Mouse (Mus musculus) T-helper 1 cell (primary cell): Measurements from ENCODE around the gene Clec4f.

Experiments
- in situ Hi-C: fragments of 300-600 bp; cut with MboI, MseI; formaldehyde crosslinking; loops from one replicate; pipeline ENCODE4 v1.15.1; 2025; ENCODE audit warnings: high pct_unique_total_duplicates

Gene Clec4f

DNA sequence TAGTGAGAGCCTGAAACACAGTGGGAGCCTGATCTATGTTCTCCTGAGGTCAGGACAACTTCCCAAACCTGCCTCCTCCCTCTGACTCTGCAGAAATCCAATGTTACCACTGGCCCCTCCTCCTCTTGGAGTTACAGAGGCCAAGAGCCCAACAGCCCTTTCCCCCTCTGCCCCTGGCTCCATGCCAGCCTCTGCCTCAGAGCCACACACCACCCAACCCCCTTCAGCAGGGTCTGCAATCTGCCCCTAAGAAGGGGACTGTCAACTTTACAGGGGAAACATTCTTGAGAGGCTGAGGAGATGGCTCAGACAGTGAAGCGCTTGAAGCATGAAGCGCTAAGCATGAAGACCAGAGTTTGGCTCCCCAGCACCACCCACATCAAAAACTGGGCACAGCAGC lies at the start of gene Clec4f:
TSS of gene Clec4f (minus strand) at position 101 of the 400 bp plus-strand sequence.
- in situ Hi-C loops, result no loop called here

- in situ Hi-C loops, result no loop called here
These were observed 48.7 kb upstream of the Clec4f start for GRCm38 (mm10) chr6:83704701-83705100.

DNA sequence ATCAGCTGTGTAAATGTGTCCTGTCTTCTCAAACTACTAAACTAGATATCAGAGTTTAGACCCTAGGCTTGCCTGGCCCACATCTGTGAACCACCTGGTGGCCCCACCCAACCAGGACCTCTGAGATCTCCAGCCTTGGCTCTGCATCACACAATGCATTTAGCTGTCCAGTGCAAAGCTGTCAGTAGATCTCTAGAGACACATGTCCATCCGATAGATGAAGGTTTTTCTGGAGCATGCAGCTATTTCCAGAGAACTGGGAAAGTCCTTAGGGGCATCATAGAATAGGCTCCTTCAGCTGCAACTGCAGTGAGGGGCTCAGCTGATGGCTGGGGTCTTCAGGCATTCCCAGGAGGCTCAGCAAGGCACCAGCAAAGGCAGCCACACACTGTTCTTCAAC lies 48.3 kb upstream of the Clec4f start:
- in situ Hi-C loops, result no loop called here

DNA sequence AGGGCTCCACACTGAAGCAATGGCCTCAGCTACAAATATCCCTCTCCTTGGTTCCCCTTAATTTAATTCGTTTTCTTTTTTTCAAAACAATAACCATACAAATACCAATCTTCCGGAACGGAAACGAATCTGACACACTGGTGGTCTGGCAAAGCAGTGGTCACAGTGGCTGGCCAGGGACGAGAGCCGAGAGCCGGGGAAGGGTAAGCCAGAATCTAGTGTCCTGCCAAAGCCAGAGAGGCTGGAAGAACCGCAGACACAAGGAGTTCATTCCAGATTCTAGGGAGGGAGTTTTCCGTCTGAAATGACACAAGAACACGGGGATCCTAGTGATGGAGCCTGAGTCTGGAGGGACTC lies 47.7 kb upstream of the Clec4f start:
- in situ Hi-C loops, result no loop called here

DNA sequence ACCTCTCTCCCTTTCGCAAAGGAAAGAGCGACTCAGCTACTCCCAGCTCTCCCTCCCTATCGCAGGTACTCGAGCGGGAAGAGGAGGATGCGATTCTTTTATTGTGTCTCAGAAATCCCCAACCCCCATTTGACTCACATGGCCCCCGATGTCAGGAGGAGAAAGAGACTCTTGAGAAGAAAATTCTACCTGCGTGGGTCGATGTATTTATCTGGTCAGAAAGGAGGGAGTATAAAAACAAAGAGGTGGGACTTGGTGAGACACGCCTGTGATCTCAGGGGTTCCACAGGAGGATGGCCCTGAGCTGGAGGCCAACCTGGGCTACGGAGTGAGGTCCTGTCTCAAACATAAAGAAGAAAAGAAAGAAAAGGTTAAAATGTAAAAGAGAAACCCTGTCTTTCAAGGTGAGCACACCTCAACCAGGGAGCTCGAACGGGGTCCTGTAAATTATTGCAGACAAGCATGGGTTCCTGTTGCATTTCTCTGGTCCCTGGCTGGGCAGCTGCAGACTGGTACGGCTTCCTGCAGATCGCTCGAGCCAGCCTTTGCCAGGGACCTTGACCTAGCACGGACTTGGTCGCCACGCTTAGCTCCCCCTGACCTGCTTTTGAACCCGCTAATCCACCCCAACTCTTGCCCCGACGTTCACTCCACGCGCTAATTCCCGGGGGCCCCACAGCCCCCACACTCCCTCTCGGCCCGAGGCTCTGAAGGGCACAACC lies 47.2 kb upstream of the Clec4f start:
- in situ Hi-C loops, result no loop called here

- in situ Hi-C loops, result no loop called here
These were observed 46.4 kb upstream of the Clec4f start for GRCm38 (mm10) chr6:83702146-83702999.

- in situ Hi-C loops, result no loop called here
These were observed 45.0 kb upstream of the Clec4f start for GRCm38 (mm10) chr6:83701001-83701400.

GRCm38 (mm10) chr6:83699971-83700370 lies 44.0 kb upstream of the Clec4f start:
- in situ Hi-C loops, result loop anchor here (5.0 kb wide), 1 partner anchor 32 kb away; no protein-coding TSS in a partner anchor

GRCm38 (mm10) chr6:83697932-83698331 lies 41.9 kb upstream of the Clec4f start:
- in situ Hi-C loops, result loop anchor here (5.0 kb wide), 1 partner anchor 34 kb away; no protein-coding TSS in a partner anchor

DNA sequence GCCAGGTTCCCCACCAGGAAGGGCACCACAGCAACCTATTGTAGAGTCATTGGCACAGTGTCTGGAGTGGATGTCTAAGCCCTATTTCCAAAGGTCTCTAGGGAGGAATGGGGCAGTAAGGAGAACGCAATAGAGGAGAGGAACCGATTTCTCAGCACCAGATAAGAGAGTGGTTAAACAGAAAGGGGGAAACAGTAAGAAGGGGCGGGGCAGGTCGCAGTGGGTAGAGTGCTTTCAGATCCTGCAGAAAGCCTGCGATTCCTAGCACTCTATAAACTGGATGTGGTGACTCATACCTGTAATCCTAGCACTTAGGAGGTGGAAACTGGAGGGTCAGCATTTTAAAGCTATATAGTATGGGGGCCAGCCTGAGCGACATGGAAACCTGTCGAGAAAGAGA lies 40.7 kb upstream of the Clec4f start:
- in situ Hi-C loops, result loop anchor here (5.0 kb wide), 1 partner anchor 36 kb away; no protein-coding TSS in a partner anchor

GRCm38 (mm10) chr6:83695731-83696130 lies 39.7 kb upstream of the Clec4f start:
- in situ Hi-C loops, result loop anchor here (5.0 kb wide), 1 partner anchor 37 kb away; no protein-coding TSS in a partner anchor

DNA sequence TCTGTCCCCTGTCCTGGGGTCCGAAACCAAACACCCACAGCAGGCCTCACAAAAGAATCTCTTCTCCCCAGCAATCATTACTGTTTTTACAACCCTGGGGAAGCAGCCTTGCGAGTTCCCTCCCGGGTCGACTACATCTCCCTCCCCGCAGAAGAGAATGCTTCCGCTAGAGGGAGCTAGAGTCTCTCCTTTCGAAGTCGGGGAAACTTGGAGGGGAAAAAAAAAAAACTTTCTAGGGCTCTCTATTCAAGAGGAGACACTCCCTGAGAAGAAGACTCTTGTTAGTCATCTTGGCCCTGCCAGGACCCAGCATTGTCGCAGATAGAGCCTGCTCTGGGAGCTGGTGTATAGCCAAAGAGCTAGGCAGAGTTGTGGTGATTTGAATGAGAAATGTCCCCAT lies 37.8 kb upstream of the Clec4f start:
- in situ Hi-C loops, result no loop called here

DNA sequence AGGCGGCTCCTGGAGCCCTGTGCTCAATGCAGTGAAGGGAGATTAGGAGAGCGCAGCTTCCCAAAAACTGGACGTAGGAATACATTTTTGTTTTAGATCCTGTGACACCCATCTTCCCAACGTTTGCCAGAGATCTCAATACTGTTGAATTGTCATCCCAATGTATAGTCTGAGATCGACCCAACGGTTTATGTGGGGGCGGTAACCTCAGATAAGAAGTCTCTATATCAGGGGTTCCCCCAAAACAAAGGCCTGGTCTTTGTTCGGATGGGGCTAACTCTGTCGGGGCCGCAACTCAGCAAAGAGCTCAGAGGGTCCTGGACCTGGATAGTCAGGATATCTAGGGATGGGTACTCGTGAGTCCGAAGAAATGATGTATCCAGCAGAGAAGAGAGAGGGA lies 37.0 kb upstream of the Clec4f start:
- in situ Hi-C loops, result no loop called here

- in situ Hi-C loops, result no loop called here
These were observed 34.9 kb upstream of the Clec4f start for GRCm38 (mm10) chr6:83690936-83691335.

- in situ Hi-C loops, result no loop called here
These were observed 34.3 kb upstream of the Clec4f start for GRCm38 (mm10) chr6:83690277-83690676.

DNA sequence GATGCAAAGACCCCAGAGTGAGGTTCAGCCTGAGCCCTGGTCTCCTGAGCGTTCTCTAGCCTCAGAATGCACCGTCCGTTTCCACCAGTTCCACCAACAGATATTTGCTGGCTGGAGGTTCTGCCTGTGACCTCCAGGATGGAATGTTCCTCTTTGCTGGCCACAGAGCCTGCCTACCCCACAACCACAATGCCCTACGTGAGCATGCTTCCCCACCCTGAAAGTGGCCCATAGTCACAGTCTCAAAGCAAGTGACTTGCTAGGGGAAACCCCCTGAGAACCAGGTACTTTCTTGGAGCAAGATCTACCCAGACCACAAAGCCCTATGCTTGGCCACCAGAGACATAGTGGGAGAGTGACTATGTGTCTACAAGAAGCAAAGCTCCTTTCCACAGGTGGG lies 33.4 kb upstream of the Clec4f start:
- in situ Hi-C loops, result loop anchor here (5.0 kb wide), 1 partner anchor 63 kb away; no protein-coding TSS in a partner anchor

DNA sequence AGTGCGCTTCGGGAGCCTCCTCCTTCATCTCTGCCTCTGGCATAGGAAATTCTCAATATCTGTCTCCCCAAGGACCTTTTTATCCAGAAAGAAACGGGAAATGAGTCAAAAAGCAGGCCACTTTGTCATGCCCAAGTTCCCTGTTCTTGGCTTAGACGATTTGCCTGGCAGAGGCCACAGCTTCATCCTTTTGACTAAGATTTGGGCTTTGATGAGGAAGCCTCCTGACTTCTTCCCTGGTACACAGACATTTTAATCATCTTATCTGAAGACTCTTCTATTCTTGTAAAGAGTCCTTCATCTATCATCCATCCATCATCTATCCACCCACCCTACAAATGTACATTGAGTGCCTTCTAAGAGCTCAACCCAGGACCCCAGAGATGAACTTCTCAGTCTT lies 21.8 kb upstream of the Clec4f start, which contains the start of gene Cd207:
TSS of gene Cd207 (minus strand) at position 101 of the 400 bp plus-strand sequence.
- in situ Hi-C loops, result loop anchor here (5.0 kb wide), 1 partner anchor 320 kb away; no protein-coding TSS in a partner anchor

DNA sequence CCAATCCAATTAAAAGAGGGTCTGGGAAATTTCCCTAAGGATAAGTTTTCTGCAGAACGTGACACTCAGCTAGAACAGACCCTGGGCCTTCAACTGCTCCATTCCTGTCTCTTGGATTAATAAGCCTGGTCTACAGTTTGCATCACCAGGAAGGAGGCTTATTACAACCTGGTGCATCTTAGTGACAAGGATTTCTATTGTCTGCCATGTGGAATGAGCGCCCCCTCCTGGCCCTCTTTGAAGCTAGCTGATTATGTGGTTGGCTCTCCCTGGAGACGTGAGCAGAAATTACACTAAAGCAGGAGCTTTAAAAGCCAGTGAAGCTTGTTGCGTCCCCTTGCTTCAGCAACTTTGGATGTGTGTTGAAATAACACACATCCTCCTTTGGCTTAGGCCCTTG lies 17.4 kb upstream of the Clec4f start:
- in situ Hi-C loops, result loop anchor here (5.0 kb wide), 1 partner anchor 91 kb away; no protein-coding TSS in a partner anchor

DNA sequence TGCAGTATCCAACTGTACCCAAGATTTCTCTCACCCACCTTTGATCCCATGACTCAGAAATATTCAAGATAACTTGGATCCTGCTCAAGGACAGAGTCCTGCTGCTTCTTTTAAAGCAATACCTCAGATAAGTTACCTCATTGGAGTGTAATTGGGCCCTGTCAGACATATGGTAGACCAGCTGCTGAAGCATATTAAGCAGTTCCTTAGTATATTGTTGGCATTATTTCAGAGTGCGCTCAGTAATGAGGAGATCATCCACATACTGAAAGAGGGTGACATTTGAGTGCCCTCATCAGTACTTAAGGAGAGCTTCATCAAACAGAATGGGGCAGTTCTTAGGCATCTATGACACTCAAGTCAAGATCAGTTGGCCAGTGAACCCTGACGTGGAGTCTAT lies 9.0 kb upstream of the Clec4f start:
- in situ Hi-C loops, result no loop called here

DNA sequence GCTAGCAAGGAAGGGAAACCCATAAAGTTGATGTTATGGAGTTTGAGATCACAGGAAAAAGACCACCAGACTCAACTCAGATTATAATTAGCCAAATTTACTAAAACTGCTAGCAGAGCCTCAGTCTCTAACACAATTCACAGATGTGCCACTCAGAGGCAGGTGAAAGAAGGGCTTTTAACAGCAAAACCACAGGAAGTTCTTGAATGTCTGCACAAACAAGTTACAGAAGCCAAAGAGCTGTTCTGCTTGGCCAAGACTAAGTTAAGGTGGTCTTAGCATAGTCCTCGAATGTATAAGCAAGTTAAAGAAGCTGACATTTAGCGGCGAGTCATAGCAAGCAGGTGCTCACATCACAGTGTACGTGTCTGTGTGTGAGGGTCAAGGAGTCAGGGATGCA lies 4.8 kb upstream of the Clec4f start:
- in situ Hi-C loops, result no loop called here

DNA sequence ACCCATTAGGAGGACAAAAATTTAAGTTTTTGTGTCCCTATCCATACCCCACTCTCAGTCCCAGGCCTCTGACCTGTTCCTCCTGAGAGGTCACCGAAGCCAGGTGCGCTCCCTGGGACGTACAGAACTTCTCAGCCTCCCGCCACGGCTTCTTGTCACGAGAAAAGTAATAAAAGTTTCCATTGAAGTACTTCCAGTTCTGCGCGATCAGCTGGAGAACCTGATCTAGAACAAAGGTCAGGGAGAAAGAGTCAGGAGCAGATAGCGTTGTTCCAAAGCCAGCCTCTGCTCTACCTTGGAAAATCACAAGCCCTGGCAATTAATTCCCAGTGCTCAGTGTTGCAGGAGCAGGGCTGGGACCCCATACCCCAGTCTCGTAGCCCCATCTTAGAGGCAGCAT lies 9.3 kb downstream of the Clec4f start:
- in situ Hi-C loops, result no loop called here

- in situ Hi-C loops, result no loop called here
These were observed 20.7 kb downstream of the Clec4f start for GRCm38 (mm10) chr6:83635329-83635728.
